Mouse (Mus musculus) colon, adult 2 months (tissue): ENCODE results near the gene Exd1. TPM values are rescaled to one million over a fixed set of nuclear protein-coding genes. Genes with fewer than 3 reads are reported as not detected.

Experiments
- polyA plus RNA-seq: library from polyadenylated mRNA; depleted of rRNA; stranded (reverse); fragments of >200 nt; gene quantifications from 2 replicates; pipeline ENCODE4 v1.2.3, GENCODE M21; 2012; rRNA removed

Exd1 gene
- polyA plus RNA-seq, result 0.12 and 0.81 TPM in 2 replicates

GRCm38 (mm10) chr2:119547522-119548370 lies at the start of gene Exd1, which contains the start of gene Chp1:
Gene Exd1, minus strand, starts transcription at chr2:119547627.
Gene Chp1, plus strand, starts transcription at chr2:119547697.

GRCm38 (mm10) chr2:119477571-119478396 lies 69.6 kb downstream of the Exd1 start, which contains the start of gene Ino80:
Gene Ino80, minus strand, starts transcription at chr2:119477687.

Other genes with a start within 250 kb of the Exd1 start
- gene Dll4, start 221.8 kb downstream of the Exd1 start, polyA plus RNA-seq, result 19.7 and 19.8 TPM in 2 replicates
- 3.1 and 4.5 TPM in 2 replicates for gene Chac1, start 196.4 kb downstream of the Exd1 start, polyA plus RNA-seq
- 6.0 and 6.3 TPM in 2 replicates for gene Ino80, start 69.9 kb downstream of the Exd1 start, polyA plus RNA-seq
- 125 and 155 TPM in 2 replicates for gene Chp1, start 70 bp upstream of the Exd1 start, polyA plus RNA-seq
- gene Nusap1, start 70.7 kb upstream of the Exd1 start, polyA plus RNA-seq, result 0.88 and 1.2 TPM in 2 replicates
- gene Oip5, start 70.8 kb upstream of the Exd1 start, polyA plus RNA-seq, result 3.9 and 5.9 TPM in 2 replicates
- 1.7 TPM in 2 replicates for gene Ndufaf1, start 115.2 kb upstream of the Exd1 start, polyA plus RNA-seq
- 5.9 and 6.2 TPM in 2 replicates for gene Rtf1, start 127.4 kb upstream of the Exd1 start, polyA plus RNA-seq
- 17.6 and 18.0 TPM in 2 replicates for gene Itpka, start 194.7 kb upstream of the Exd1 start, polyA plus RNA-seq
- gene Ltk, start 212.8 kb upstream of the Exd1 start, polyA plus RNA-seq, result 3.6 and 3.9 TPM in 2 replicates
- 25.0 and 26.3 TPM in 2 replicates for gene Rpap1, start 239.9 kb upstream of the Exd1 start, polyA plus RNA-seq